Mouse (Mus musculus): ENCODE data around the gene Sipa1l1.

DNA sequence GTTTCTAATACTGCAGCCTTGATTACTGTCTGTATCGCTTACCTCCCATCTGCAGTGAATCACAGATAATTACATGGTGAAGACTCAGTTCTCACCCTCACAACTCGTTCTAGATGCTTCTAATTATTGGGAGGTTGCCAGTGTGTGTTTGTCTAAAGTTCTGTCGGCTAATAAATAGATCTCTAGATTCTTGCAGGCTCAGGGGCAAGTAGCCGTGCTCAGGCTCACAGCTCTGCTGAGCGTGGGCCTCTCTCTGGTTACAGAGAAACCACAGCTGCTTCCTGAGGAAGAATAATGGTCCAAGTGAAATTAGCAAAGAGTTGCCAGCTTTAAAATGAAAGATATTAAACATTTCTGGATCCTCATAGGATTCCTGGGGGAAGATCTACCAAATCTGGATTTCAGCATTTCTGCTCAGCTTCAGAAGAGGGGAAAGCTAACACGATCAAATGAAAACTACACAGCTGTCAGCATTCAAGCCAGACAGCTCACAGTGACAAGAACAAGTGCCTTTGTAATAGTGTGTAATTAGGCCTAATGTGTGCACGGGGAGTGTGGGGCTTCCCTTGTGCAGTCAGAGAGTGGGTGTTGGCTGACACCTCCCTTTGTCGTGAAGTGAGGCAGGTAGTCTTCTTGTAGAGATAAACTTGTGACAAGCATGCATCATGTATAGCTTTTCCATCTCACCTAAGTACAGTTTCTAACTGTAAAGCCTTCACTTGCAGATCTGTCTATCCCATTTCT lies 225.2 kb downstream of the Sipa1l1 start:
- TF ChIP-seq POLR2A (IDR thresholded peaks at IDR 0.05; ENCODE audit: borderline replicate concordance, insufficient read depth, low read length) (no peak), CTCF (IDR thresholded peaks at IDR 0.05; ENCODE audit: borderline replicate concordance, insufficient read depth, low read depth, low read length) (no peak)

All from cerebellum, adult 2 months (tissue).